Mouse (Mus musculus): ENCODE measurements at regions not wholly inside any gene's neighbourhood (a gene's known extent, or its start where the extent isn't known, plus 50 kb on each side); places are given as distances from the start of the nearest gene placed in this dataset.

DNA sequence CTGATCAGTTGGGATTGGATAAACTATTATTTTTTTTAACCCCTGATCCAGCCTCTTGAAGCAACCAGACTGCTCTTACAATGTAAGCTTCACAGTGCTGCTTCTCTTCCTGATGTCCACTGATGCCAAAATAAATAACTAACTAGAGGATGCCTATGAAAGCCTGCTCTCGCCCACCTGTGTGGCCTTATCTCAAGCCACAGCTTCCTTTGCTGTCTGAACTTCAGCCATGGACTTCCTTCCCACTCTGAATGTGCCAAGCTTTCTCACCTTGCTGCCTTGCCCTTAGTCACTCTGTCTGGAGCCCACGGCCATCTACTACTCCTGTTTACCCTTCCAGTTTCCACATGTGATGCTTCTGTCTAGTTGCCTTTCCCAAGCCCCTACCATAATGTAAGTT is 559.6 kb downstream of the Dhx35 start:
- DNase-seq (ENCODE audit: low read depth, low spot score): no peak

DNA sequence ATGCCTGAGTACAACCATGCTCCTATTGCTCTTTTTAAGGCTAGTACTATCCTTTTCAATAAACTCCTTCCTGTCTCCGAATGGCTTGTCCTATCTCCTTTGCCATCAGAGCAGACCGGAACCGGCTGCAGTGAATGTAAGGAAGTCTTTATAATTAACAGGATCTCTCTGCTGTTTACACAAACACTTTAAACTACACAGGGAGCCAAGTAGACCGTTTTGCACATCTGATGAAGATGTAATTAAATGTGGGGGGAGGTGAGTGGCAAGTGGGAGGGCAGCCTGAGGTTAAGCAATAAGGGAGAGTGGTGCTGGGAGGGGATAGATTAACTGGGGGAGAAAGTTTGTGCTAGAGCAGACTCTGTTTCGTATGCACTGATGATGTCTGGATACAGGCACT is 561.9 kb downstream of the Dhx35 start:
- no peak for DNase-seq (ENCODE audit: low read depth, low spot score)

DNA sequence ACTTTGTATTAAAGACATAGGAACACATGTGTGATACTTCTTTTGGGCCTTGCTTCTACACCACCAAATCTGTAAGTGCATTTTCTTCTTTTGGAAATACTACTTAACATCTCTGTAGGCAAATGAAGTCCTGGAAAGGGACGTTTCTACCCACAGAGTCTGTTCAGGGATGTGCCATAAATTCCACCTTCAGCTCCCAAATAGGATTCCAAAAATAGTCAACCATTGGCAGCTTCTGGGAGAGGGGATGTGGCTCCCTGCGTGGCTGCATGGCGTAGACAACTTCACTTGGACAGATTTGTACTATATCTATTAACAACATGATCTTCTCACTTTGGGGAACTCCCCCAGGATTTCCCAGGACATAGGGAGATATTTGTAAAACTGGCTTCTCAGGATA is 566.8 kb downstream of the Dhx35 start:
- DNase-seq (ENCODE audit: low read depth, low spot score): no peak

DNA sequence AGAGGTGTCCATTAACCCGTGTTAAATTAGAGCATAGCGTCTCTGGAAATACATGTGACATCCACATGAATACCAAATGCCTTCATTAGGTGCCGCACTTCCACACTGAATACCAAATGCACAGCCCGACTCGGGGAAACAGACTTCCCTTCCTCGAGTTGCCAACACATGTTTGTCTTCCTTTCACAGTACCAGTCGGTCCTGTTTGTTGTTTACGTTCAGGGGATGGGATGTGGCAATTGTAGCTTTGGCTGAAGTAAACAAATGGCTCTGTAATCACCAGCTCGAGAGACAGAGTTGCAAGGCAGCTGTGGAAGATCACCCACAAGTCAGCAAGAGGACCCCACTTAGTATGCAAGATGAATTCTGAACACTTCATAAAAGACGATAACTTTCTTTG is 598.3 kb downstream of the Dhx35 start:
- DNase-seq (ENCODE audit: low read depth, low spot score): no peak

DNA sequence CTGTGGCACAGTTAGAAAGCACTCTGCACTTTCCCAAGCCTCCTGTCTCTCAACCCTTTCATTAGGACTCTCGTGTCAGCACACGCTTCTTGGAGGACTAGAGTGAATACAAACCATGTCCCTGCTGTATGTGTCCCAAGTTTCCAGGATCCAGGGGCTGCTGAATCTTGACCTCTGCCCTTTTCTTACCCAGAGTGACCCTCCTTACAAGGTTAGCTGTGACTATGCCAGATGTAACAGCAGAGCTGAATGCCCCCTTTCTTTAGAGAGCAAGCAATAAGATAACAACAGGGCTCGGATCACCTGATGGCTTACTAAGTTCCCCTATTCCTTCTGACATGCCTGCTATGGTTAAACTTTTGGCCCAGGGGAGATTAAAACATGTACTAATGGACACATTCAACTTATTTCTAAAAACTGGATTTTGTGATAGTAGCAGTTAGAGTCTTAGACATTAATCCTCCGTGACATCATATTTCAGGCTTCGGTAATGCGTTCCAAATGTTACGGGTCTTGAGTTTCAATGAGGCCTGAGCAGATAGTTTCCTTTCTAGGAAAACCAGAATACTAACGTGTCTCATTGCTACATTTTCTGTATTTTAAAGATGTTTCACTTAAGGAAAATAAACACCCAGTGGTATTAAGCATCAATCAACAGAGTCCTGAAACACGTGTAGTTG is 607.0 kb downstream of the Dhx35 start:
- DNase-seq (ENCODE audit: low read depth, low spot score): no peak

DNA sequence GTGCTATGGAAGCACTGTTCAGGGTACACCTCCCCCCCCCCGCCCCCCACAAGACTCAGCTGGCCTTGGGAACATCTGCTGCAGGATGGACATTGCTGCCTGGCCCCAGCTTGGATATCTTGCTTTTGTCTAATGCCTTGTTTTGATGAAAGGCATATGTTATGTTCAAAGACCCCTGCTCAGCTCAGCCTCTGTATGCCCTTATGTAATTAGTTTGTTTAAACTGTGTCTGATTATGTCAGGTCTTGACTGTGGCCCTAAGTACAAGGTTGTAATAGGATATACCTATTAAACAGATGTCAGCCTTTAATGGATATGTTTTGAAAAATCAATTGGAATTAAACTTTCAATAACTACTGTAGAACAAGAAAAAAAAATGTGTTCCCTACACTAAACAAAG is 610.3 kb downstream of the Dhx35 start:
- no peak for DNase-seq (ENCODE audit: low read depth, low spot score)

DNA sequence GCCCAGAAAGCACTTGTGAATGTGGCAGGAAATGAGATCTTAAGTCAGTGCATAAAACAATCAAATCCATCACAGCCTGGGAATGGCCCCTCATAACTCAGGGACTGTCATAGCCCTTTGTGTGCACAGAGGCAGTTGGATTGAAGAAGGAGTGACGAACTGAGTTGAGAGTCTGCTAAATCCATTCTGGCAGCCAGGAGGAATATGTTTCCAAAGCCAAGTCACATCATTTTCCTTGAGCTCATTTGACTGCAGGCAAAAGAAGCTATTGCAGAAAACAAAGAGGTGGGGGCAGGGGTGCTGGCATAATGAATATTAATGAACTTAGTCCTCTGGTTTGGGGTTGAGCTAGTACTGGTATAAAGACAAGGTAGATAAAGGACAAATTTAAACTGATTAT is 620.0 kb downstream of the Dhx35 start:
- no peak for DNase-seq (ENCODE audit: low read depth, low spot score)

DNA sequence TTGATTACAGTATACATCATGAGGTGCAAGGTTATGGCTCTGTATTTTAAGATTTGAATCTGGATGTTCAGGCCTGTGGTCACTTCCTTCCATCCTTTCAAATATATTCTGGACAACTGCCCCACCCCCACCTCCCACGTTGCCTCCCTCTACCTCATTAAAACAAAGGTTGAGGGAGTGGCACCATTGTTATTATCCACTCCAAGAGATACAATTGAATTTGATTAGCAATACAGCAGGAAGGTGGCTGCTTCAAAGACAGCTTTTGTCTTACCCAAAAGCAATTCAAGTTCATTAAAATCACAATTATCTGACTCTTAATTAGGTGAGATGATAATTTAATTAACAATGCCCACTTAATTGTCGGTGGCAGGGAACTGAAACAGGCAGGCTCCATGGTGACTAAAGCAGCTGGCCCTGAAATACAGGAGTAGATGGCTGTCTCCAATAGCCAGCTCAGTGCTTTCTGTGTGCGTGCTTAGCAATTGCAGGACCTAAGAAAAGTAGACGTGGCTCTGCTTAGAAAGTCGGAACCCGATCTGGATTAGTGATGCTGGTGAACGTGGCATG is 623.8 kb downstream of the Dhx35 start:
- no peak for DNase-seq (ENCODE audit: low read depth, low spot score)

DNA sequence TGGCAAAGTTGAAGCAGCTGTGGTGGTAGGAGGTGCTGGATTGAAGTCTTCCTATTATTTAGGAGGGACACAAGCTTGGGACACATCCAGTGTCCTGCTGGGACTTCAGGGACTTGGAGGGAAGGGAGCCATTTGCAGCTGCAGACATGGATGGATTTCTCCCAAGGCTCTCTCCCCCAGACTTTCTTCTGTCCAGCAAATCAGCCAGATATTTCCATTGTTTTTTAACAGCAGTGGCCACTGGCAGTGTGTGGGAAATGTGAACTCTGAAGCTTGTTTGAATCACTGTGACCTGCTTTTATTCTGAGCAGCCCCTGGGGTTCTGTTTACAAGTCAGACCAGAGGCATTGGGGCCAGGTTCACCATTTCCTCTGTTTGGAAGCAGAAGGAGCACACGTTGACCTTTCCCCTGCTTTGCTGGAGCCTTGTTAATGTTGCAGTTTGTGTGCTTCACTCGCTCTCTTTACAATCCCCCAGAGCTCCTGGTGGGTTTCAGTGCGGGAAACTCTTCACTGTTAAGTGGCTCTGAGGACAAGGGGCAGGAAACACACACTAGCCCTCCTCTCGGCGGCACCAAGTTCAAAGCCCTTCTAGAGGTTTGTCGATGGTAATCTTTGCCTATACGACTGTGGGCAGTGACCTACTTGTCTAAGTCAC is 627.8 kb downstream of the Dhx35 start:
- no peak for DNase-seq (ENCODE audit: low read depth, low spot score)

DNA sequence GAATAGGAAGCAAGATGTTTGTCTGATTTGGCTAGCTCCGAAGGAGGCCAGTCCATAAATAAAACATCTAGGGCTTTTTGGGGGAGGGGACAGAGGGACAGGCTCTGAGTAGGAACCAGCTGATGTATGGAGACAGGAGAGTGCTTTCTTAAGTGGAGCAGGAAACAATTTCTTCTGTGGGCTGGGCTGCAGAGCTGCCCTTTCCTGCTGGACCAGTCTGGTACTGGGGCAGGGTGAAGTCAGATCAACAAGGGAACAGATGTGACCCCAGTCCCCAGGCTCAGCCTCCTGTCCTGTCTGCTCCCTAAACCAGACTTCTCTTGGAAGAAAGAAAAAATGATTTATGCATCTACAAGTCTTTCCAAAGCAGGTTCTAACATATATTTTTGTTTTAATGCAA is 633.6 kb downstream of the Dhx35 start:
- DNase-seq (ENCODE audit: low read depth, low spot score): no peak

DNA sequence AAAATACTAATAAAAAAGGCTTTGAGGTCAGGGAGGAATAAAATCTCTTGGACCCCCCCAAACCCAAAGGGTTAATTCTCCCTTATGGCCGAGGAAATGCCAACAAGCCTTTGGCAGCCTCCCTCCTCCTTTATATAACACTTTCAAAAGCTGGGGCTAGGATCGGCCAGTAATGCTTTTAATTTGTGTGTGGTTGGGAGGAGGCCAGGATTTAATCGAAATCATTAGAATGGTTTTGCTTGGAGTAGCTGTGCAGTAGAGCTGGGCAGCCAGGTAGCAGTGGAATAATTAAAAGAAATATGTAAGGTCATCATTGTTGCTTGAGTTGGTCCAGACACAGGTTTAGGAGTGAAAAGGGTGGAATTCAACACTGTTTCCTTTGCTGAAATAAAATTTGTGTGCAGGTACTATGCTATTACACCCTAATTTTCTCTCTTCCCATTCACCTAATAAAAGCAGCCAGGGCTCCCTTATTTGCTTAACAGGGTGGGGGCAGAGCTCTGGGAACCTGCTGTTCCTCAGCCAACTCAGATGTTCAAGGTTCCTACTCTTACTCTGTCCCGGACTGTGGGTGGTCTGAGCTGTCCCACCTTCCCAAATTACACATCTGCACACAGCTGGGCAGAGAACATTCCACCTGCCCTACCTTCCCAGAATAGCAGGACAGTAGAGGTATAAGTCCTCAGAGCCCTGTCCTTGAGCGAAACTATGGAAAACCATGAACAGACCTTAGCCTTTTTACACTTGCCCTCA is 636.1 kb downstream of the Dhx35 start:
- no peak for DNase-seq (ENCODE audit: low read depth, low spot score)

DNA sequence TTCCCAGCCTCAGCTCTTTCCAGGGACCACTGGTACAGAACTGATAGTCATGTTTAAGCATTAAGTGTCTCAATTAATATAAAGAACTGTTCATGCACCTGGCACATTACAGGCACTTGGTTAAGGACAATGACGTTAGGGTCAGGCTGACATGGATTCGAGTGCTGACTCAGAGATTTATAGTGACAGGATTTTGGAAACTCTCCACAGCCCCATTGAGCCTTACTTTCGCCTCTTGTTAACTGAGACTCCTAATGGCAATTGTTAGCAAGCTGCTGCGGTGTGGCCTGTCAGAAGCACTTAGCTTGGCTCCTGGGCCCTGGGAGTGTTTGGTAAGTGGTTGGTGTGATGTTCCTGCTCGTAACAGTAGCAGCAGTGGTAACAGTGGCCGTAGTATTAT is 644.4 kb downstream of the Dhx35 start:
- DNase-seq (ENCODE audit: low read depth, low spot score): no peak

DNA sequence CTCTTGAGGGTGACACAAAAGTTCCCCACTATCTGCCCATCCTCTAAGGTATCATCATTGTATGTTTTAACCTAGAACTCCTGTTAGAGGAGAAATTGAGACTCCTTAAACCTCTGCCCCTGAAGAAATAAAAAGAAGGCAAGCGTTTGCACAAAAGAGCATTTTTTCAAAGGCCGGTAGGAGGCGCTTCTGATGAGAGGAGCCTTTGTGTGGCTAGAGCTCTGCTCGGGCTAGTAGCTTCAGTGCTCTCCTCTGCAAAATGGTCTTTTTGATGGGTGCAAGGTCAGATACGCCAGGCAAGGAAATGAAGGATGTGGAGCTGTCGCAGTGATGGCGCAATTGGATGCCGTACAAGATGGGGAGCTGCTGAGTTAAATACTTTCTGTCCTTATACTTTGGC is 649.0 kb downstream of the Dhx35 start:
- DNase-seq (ENCODE audit: low read depth, low spot score): no peak

DNA sequence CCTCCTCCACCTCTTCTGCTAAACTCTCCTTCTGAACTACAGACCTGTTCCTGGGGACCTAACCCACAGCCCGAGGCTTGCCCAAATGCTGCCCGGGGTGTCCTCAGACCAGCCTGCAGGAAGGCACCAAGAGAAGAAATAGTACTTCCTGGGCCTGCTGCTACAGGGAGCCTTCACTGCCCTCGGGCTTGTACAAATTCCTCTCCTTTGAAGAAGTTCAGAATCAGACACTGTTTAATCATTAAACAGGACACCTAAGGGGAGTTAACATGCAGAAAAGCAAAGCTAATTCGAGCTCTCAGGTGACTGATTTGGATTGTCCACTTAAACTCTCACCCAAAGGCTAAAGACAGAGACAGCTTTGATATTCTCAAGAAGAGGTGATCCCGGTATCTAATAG is 651.8 kb downstream of the Dhx35 start:
- no peak for DNase-seq (ENCODE audit: low read depth, low spot score)

DNA sequence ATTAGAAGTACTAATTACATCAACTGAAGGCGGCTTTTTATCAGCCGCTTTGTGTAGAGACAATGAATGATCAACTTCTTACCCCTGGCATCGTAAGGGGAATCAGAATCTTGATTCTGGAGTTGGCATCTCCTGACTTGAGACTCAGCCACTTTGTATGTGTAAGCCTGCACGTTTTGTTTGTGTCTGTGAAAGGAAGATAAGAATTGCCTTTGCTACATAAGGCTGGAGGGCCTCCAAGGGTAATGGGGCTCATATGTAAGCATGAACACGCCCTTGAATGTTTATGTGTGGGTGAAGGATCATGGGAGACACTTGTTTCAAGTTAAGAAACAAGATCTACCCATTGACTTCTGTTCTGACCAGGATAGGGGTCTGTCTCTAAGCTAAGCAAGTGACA is 652.3 kb downstream of the Dhx35 start:
- DNase-seq (ENCODE audit: low read depth, low spot score): no peak

DNA sequence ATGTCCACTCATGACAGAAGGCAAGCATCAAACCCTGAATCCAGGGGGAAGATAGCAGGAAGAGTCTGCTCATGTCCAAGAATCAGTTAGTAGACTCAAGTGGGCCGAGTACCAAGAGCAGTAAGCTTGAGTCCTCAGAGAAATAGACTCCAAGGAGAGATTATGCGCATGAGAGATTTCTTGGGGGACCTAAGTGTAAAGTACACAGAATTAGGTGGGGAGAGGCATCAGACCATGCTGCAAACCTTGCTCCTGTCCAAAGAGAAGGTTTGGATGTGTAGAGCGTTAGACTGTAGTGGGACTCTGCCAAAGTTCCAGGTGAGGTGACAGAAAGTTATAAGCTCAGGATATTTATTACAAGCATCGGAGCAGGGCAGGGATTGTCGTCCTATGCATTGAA is 654.4 kb downstream of the Dhx35 start:
- no peak for DNase-seq (ENCODE audit: low read depth, low spot score)

DNA sequence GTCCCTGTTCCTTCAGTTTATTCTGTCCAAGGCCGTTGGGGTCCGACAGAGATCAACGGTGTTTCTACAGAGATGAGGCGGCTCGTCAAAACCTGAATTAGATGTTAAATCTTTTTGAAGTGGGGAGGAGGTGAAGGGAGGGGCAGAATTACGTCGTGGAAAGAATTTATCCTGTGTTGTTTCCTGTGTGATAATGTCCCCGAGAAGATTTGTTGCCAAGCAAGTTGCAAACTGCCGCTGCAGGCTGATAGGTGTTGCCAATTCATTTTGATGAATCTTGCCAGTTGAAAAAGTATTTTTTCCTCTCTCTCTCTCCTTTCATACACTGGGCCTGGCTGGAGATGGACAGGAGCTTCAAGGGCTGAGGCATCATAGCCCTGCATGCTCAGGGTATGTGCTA is 656.8 kb downstream of the Dhx35 start:
- DNase-seq (ENCODE audit: low read depth, low spot score): no peak

DNA sequence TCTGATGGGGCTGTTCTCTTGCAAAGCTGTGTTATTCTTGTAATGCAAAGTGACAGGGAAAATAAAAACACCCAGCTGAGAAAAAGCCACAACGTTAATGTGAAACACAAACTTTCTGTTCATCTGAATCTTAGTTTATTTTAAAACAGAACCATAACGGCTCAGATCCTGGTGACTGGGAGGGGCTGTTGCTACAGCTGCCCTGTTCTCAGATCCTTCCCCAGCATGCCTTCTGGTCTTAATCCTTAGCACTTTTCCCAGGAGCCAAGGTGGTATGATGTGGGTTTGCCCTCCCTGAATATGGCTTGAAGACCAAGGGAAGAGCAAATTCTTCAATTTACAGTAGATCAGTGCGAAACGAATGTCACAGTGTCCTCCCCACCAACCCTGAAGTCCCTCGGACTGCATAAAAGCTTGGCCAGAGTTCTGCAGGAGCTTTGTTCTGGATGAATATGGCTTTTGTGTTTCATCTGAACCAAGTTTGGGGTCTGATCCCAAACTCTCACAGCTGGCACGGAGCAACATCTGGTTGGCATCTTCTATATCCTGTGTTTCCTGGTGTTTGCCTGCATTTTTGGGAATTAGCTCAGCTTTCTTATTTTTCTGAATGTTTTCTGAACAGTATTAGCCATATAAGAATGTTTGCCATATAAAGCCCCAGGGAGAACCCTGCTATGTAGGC is 686.9 kb downstream of the Dhx35 start:
- DNase-seq (ENCODE audit: low read depth, low spot score): no peak

DNA sequence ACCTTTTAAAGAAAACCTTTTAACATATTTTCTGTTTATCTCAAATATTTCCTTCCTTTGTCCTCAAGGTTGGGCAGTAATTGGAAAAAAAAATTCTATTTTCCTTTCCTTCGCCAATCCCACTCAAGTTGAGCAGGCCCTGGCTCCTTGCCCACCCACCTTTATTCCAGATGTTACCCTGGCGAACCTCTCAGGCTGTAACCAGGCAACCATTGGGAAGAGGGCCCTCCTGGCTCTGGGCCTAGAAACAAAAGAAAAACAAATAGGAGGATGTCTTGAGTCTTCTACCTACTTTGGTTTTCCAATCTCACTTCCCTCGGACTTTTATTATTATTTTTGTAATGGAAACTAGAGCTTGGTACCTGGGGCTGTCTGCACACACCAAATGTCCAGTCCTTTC is 696.5 kb downstream of the Dhx35 start:
- DNase-seq (ENCODE audit: low read depth, low spot score): no peak

DNA sequence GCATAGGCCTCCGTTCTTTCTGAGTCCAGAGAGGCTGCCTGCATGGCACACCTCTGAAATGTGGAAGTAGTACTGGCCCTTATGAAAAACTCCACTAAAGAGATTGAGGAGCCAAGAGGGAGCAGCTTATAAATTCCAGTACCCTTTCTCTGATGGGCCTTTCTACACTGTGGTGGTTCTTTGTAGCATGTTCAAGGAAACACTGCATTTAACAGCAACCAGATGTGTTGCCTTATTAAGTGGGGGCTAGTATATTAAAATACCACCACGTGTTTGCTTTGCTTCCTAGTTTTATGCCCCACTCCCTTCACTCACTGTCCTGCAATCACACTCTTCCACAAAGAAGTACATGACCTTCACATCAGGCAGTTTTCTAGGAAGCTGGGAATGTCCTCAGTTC is 704.1 kb downstream of the Dhx35 start:
- no peak for DNase-seq (ENCODE audit: low read depth, low spot score)

DNA sequence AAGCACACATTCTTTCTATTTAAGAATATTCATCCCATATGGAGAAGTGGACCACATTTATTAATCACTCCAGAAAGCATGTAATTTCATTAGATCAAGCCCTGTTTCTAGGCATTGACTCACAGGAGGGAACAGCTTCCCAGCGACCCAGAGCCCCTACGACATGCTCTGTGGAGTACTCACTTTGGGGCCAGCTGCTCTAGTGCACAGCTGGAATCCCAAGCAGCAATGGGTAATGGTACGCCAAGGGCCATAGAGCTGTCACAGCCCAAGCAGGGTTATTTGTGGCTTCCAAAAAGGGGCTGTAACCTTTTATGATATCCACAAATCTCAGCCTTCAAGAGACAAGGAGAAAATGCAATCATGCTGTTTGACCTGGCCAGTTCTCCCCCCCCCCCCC is 706.4 kb downstream of the Dhx35 start:
- DNase-seq (ENCODE audit: low read depth, low spot score): no peak

DNA sequence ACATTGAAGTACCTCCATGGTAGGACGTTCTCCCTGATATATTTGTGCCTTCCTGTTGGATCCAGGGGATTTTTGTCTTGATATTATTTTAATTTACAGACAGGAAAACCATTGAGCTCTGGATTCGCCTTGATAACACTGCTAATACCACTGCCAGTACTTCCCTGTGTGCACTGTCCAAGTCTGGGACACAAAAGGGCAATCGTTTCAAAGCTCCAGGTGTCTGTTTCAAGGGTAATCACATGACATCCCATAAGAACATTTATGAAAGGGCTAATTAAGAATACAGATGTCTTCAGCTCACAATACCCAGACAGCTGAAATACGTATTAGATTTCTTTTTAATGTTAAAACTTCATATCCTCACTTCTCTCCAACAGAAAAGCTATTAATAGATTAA is 724.5 kb downstream of the Dhx35 start:
- no peak for DNase-seq (ENCODE audit: low read depth, low spot score)

All from retina, adult 2 months (tissue).